Mouse (Mus musculus): ENCODE results near the gene Copb2. TPM values are rescaled to one million over a fixed set of nuclear protein-coding genes. Genes with fewer than 3 reads are reported as not detected.

The Copb2 gene
- polyA plus RNA-seq, 1 experiment from 2014 or later: 157 TPM

GRCm38 (mm10) chr9:98544042-98544441 lies 19.5 kb upstream of the Copb2 start:
- DNase-seq (ENCODE audit: extremely low spot score, low spot score): no peak
- no peaks in the 10 kb centered on the region for H3K9me3 ChIP-seq
- no peak overlapping the region for H3K4me3 ChIP-seq
- WGBS: 84% methylated on average over 3 of the region's 3 CpGs
- H3K27me3 ChIP-seq (ENCODE audit: poor library complexity, severe bottlenecking): 0 out of 2 replicates have a peak, but pooled peaks cover 5% of the 10 kb centered on the region
- no peaks in the 10 kb centered on the region for H3K36me3 ChIP-seq (replicated peaks)
- no peaks in the 10 kb centered on the region for H3K4me1 ChIP-seq
- no peak overlapping the region for H3K27ac ChIP-seq

GRCm38 (mm10) chr9:98583852-98584251 lies 20.3 kb downstream of the Copb2 start:
- H3K27me3 ChIP-seq (ENCODE audit: poor library complexity, severe bottlenecking): no peaks in the 10 kb centered on the region
- DNase-seq (ENCODE audit: extremely low spot score, low spot score): no peak
- no peaks in the 10 kb centered on the region for H3K9me3 ChIP-seq
- H3K36me3 ChIP-seq (replicated peaks): peaks cover 98% of the 10 kb centered on the region
- H3K4me1 ChIP-seq: no peaks in the 10 kb centered on the region
- no peak overlapping the region for H3K27ac ChIP-seq
- H3K4me3 ChIP-seq: no peak overlapping the region
- 93% methylated on average over 4 of the region's 4 CpGs for WGBS

DNA sequence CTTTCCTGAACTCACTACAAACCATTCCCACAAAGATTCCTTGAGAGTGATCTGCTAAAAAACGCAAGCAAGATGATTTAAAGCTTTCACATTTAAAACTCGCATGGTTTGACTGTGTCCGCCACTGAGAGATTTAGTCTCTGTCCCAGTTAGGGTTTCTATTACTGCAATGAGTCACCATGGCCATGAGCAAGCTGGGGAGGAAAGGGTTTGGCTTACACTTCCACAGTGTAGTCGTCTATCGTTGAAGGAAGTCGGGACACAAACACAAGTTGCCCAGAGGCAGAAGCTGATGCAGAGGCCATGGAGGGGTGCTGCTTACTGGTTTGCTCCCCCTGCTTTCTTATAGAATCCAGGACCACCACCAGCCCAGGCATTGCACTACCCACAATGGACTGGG lies 36.6 kb downstream of the Copb2 start:
- Histone ChIP-seq H3K27me3 (ENCODE audit: poor library complexity, severe bottlenecking) (no peaks in the 10 kb centered on the region), H3K4me1 (peaks cover 13% of the 10 kb centered on the region), H3K4me3 (peak overlapping the region; percentile 91), H3K36me3 (replicated peaks) (peaks cover 33% of the 10 kb centered on the region), H3K27ac (no peak overlapping the region), H3K9me3 (no peaks in the 10 kb centered on the region)
- WGBS: 86% methylated on average over 6 of the region's 6 CpGs
- DNase-seq (ENCODE audit: extremely low spot score, low spot score): no peak

GRCm38 (mm10) chr9:98601156-98601836 lies 37.8 kb downstream of the Copb2 start, which contains the start of gene Mrps22:
Gene Mrps22, minus strand, starts transcription at chr9:98601660.
- H3K27me3 ChIP-seq (ENCODE audit: poor library complexity, severe bottlenecking): no peaks in the 10 kb centered on the region
- no peaks in the 10 kb centered on the region for H3K9me3 ChIP-seq
- peak; percentile 81 for DNase-seq (ENCODE audit: extremely low spot score, low spot score)
- H3K4me3 ChIP-seq: peak within 1 kb of the TSS; percentile 91
- peaks cover 13% of the 10 kb centered on the region for H3K4me1 ChIP-seq
- H3K36me3 ChIP-seq (replicated peaks): peaks cover 23% of the 10 kb centered on the region
- peak within 1 kb of the TSS; percentile 87 for H3K27ac ChIP-seq
- WGBS: under 1% methylated on average over 44 of the region's 44 CpGs

DNA sequence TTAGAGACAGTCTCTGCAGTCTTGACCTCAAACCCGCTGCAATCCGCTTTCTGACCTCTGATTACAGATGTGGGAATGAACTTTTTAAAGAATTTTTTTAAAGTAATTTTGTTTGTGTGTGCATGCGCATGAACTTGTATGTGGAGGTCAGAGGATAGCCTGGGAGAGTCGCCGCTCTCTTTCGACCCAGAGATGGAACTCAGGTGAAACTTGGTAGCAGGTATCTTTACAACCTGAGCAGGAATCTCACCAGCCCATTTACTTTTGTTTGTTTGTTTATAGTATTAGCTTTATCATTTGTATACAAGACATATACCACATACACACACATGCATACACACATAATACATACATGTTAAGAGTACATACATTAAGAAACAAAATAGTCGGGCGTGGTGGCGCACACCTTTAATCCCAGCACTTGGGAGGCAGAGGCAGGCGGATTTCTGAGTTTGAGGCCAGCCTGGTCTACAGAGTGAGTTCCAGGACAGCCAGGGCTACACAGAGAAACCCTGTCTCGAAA lies 38.4 kb downstream of the Copb2 start:
- WGBS: 52% methylated on average over 11 of the region's 11 CpGs
- Histone ChIP-seq H3K9me3 (no peaks in the 10 kb centered on the region), H3K4me3 (peak overlapping the region; percentile 91), H3K27me3 (ENCODE audit: poor library complexity, severe bottlenecking) (no peaks in the 10 kb centered on the region), H3K36me3 (replicated peaks) (peaks cover 17% of the 10 kb centered on the region), H3K27ac (peak overlapping the region; percentile 87), H3K4me1 (peaks cover 13% of the 10 kb centered on the region)
- no peak for DNase-seq (ENCODE audit: extremely low spot score, low spot score)

- H3K36me3 ChIP-seq (replicated peaks): no peaks in the 10 kb centered on the region
- H3K27me3 ChIP-seq (ENCODE audit: poor library complexity, severe bottlenecking): no peaks in the 10 kb centered on the region
- H3K4me3 ChIP-seq: no peak overlapping the region
- H3K27ac ChIP-seq: no peak overlapping the region
- 81% methylated on average over 4 of the region's 4 CpGs for WGBS
- no peaks in the 10 kb centered on the region for H3K9me3 ChIP-seq
- peaks cover 12% of the 10 kb centered on the region for H3K4me1 ChIP-seq
- DNase-seq (ENCODE audit: extremely low spot score, low spot score): no peak
These were observed 41.4 kb downstream of the Copb2 start for GRCm38 (mm10) chr9:98604896-98605295.

DNA sequence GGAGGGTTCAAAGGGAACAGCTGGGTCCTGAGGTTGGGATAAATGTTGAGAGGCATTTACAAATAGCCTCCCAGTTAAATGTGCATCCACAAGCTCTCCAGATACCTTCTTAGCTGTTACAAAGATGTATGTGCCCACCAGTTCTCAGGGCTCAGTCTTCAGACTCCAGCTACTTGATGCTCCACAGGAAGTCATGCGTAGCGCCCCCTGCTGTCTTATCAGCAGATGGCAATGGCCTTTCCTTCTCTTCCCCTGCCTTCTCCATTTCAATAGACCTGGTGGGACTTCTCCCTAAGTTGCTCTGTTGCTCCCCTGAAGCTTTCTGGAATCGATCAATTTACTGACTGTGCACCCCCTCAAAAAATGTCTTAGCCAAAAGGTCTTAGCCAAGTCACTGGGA lies 65.0 kb downstream of the Copb2 start:
- no peak overlapping the region for H3K27ac ChIP-seq
- H3K27me3 ChIP-seq (ENCODE audit: poor library complexity, severe bottlenecking): peaks cover 4% of the 10 kb centered on the region; the same call in 1 of the 2 replicates
- 45% methylated on average over 3 of the region's 3 CpGs for WGBS
- no peak overlapping the region for H3K4me3 ChIP-seq
- H3K36me3 ChIP-seq (replicated peaks): no peaks in the 10 kb centered on the region
- no peak for DNase-seq (ENCODE audit: extremely low spot score, low spot score)
- H3K4me1 ChIP-seq: peaks cover 18% of the 10 kb centered on the region
- H3K9me3 ChIP-seq: no peaks in the 10 kb centered on the region

DNA sequence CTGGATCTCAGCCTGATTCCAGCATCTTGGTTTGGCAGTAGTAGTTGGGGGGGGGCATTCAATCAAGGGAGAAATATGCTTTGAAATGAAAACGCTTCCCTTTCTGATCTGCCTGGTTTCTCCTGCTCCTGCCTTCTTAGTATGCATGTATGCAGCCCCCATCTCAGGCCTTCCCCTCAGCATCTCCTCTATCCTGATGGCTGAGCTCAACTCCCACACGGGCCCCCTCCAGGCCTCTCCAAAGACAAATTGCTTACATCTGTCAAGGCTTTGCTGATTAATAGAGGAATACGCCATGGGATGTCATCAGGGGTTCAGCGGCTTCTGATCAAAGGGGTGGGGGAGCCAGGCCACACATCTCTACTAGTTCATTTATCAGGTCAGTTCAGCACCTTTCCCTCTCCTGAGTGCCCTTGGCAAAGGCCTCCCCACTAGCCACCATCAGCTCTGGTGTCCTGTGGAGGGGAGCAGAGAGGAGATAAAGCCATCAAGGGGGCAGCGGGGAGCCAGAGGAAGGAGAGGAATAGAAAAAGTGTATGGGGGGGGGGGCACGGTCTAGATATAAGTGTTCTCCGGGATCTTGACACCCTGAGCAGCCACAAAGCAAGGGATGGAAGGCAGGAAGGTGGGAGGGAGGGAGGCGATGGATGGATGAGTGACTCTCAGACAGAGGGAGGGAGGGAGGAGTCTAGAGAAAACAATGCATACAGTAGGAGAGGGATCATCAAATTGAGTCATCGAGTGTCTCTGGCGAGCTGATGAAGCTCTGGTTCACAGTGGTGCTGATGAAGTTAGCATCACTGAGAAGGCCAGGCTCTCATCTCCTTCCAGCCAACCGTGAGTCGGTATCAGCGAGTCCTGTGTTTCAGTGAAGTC lies 70.0 kb downstream of the Copb2 start:
- Histone ChIP-seq H3K4me1 (peaks cover 34% of the 10 kb centered on the region), H3K9me3 (no peaks in the 10 kb centered on the region), H3K4me3 (no peak overlapping the region), H3K36me3 (replicated peaks) (no peaks in the 10 kb centered on the region), H3K27me3 (ENCODE audit: poor library complexity, severe bottlenecking) (peaks cover 7% of the 10 kb centered on the region; the same call in 1 of the 2 replicates), H3K27ac (no peak overlapping the region)
- no peak for DNase-seq (ENCODE audit: extremely low spot score, low spot score)
- WGBS: 79% methylated on average over 13 of the region's 13 CpGs

Other genes with a start within 250 kb of the Copb2 start
- gene Rbp1, start 140.8 kb upstream of the Copb2 start, polyA plus RNA-seq (2016; fragmentation: Nextera tagmentation; extraction: Ambion mirVana): 27.9 and 30.4 TPM in 2 replicates
- 0.22 TPM in 1 of 2 replicates, not detected in the other for gene Rbp2, start 77.6 kb upstream of the Copb2 start, polyA plus RNA-seq (2016; fragmentation: Nextera tagmentation; extraction: Ambion mirVana)
- 82.5 and 82.6 TPM in 2 replicates for gene Mrps22, start 37.9 kb downstream of the Copb2 start, polyA plus RNA-seq (2016; fragmentation: Nextera tagmentation; extraction: Ambion mirVana)